Mouse (Mus musculus): ENCODE measurements around the gene Ttyh1.

DNA sequence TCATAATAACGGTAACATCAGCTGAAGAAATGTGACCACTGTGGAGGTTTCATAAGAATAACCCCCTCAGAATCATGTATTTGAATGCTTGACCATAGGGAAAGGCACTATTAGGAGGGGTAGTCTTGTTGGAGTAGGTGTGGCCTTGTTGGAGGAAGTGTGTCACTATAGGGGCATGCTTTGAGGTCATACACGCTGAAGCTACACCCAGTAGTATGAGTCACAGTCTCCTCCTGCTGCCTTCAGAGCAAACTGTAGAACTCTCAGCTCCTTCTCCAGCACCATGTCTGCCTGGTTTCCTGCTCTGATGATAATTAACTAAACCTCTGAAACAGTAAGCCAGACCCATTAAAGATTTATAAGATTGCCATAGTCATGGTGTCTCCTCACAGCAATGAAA lies 20.4 kb upstream of the Ttyh1 start:
- TF ChIP-seq CTCF (IDR thresholded peaks at IDR 0.05; ENCODE audit: low read depth, low read length) = no peak
- no peak for TF ChIP-seq POLR2A (IDR thresholded peaks at IDR 0.05; ENCODE audit: borderline replicate concordance, low read depth, low read length)
